In genomic region chr13:49756591-49756990, GRCm38 (mm10) we compare ENCODE assay signal across 46 mouse cellular contexts. TPM values are rescaled to one million over a fixed set of nuclear protein-coding genes. Genes with fewer than 3 reads are reported as not detected.
"Had no signal": no experiment of that assay in that cellular context is flagged by ENCODE, and none has a peak within 500 bp of the region (broad histone marks: within the 10 kb centered on the region; RNA-seq: fewer than 3 reads in every experiment).

No protein-coding gene starts in this region.

- H3K4me3 ChIP-seq: limb, embryonic 10.5 days; limb, embryonic 12.5 days; limb, embryonic 13.5 days; limb, embryonic 15.5 days; liver, embryonic 12.5 days; liver, embryonic 13.5 days; liver, embryonic 15.5 days; lung, embryonic 15.5 days; megakaryocyte, embryonic 14.5 days; midbrain, embryonic 10.5 days; midbrain, embryonic 12.5 days; midbrain, embryonic 13.5 days; midbrain, embryonic 15.5 days; myocyte; neural tube, embryonic 12.5 days had no signal

- H3K4me1 ChIP-seq: limb, embryonic 13.5 days; limb, embryonic 15.5 days; liver, embryonic 12.5 days; liver, embryonic 13.5 days; liver, embryonic 15.5 days; lung, embryonic 15.5 days; midbrain, embryonic 10.5 days; midbrain, embryonic 12.5 days; midbrain, embryonic 13.5 days; midbrain, embryonic 15.5 days; neural tube, embryonic 12.5 days had no signal

- H3K9me3 ChIP-seq: limb, embryonic 10.5 days; limb, embryonic 12.5 days; limb, embryonic 13.5 days; limb, embryonic 15.5 days; liver, embryonic 12.5 days; liver, embryonic 13.5 days; liver, embryonic 15.5 days; lung, embryonic 15.5 days; midbrain, embryonic 10.5 days; midbrain, embryonic 12.5 days; midbrain, embryonic 13.5 days; midbrain, embryonic 15.5 days; neural tube, embryonic 12.5 days had no signal

- DNase-seq: left cerebral cortex, postnatal 4 days; liver; liver, embryonic 13.5 days; liver, postnatal 0 days; lung, adult 18-20 months; lung, adult 2 months; lung, embryonic 14.5 days; lung, postnatal 10 days; lung, postnatal 14 days; lung, postnatal 36 days; lung, postnatal 4 days; midbrain, embryonic 14.5 days had no signal

- H3K27ac ChIP-seq: limb, embryonic 10.5 days; limb, embryonic 12.5 days; limb, embryonic 13.5 days; limb, embryonic 15.5 days; liver, embryonic 12.5 days; liver, embryonic 13.5 days; liver, embryonic 14.5 days; liver, embryonic 15.5 days; lung, embryonic 15.5 days; macrophage; midbrain, embryonic 10.5 days; midbrain, embryonic 12.5 days; midbrain, embryonic 13.5 days; midbrain, embryonic 15.5 days; neural tube, embryonic 12.5 days had no signal

- H3K36me3 ChIP-seq: limb, embryonic 10.5 days; limb, embryonic 12.5 days; limb, embryonic 13.5 days; limb, embryonic 15.5 days; liver, embryonic 12.5 days; liver, embryonic 13.5 days; liver, embryonic 15.5 days; lung, embryonic 15.5 days; midbrain, embryonic 10.5 days; midbrain, embryonic 12.5 days; midbrain, embryonic 13.5 days; midbrain, embryonic 15.5 days; neural tube, embryonic 12.5 days had no signal

- H3K27me3 ChIP-seq: limb, embryonic 12.5 days; limb, embryonic 13.5 days; limb, embryonic 15.5 days; liver, embryonic 12.5 days; liver, embryonic 13.5 days; liver, embryonic 15.5 days; lung, embryonic 15.5 days; midbrain, embryonic 12.5 days; midbrain, embryonic 13.5 days; midbrain, embryonic 15.5 days; neural tube, embryonic 12.5 days had no signal

RNA-seq across cellular contexts. Expression of gene Gm30302, which starts 42.2 kb away (rescaled TPM):
- total RNA-seq: left cerebral cortex, postnatal 10 days; left cerebral cortex, postnatal 14 days; left cerebral cortex, postnatal 25 days; left cerebral cortex, postnatal 36 days; left cerebral cortex, postnatal 4 days; liver, adult 2 months; megakaryocyte progenitor cell, adult 5-6 weeks; megakaryocyte, adult 5-6 weeks; megakaryocyte-erythroid progenitor cell, adult 5-6 weeks; midbrain, postnatal 0 days; monocyte, adult 5-6 weeks had no signal
- polyA plus RNA-seq: limb, embryonic 10.5 days; limb, embryonic 11.5 days; limb, embryonic 12.5 days; limb, embryonic 13.5 days; limb, embryonic 14.5 days; limb, embryonic 15.5 days; liver, adult 2 months; liver, embryonic 12.5 days; liver, embryonic 13.5 days; liver, embryonic 14.5 days; liver, embryonic 15.5 days; liver, embryonic 16.5 days; liver, postnatal 0 days; lung, adult 2 months; lung, embryonic 14.5 days; lung, embryonic 15.5 days; lung, embryonic 16.5 days; lung, postnatal 0 days; macrophage; midbrain, embryonic 10.5 days; midbrain, embryonic 11.5 days; midbrain, embryonic 12.5 days; midbrain, embryonic 13.5 days; midbrain, embryonic 14.5 days; midbrain, embryonic 15.5 days; midbrain, embryonic 16.5 days; midbrain, postnatal 0 days; myocyte; neural tube, embryonic 11.5 days had no signal
